Mouse (Mus musculus) heart, embryonic 13.5 days (tissue): Measurements from ENCODE around the gene Glrx. TPM values are rescaled to one million over a fixed set of nuclear protein-coding genes. Genes with fewer than 3 reads are reported as not detected.
"Not testable (repeated sequence)": the region's sequence is repeated elsewhere in the genome, so short reads cannot be mapped to it uniquely, and the experiment has no call there.

Source experiments
- ATAC-seq: fragments of 200-750 bp; cut with Nextera tagmentation; 2 replicates; pipeline ENCODE4 v1.8.0; 2017; ENCODE audit warnings: moderate TSS enrichment; ENCODE audit not compliant: insufficient number of reproducible peaks, low FRiP score, low TSS enrichment; ENCODE audit errors: extremely low read depth
- H3K27ac ChIP-seq: fragments of 300-500 bp; sonication (generic); replicated peaks from 2 replicates; pipeline ENCODE4 v1.5.1; 2015; ENCODE audit warnings: moderate library complexity, mild to moderate bottlenecking, inconsistent platforms
- H3K27me3 ChIP-seq: fragments of 300-500 bp; sonication (generic); replicated peaks from 2 replicates; pipeline ENCODE4 v1.6.1; 2015; ENCODE audit warnings: mild to moderate bottlenecking, inconsistent platforms
- H3K36me3 ChIP-seq: fragments of 300-500 bp; sonication (generic); 2 replicates; pipeline ENCODE4 v1.6.1; 2015; ENCODE audit warnings: mild to moderate bottlenecking, inconsistent platforms
- H3K4me1 ChIP-seq: fragments of 300-500 bp; sonication (generic); 2 replicates; pipeline ENCODE4 v1.6.1; 2015; ENCODE audit warnings: inconsistent platforms
- H3K4me2 ChIP-seq: fragments of 300-500 bp; sonication (generic); 2 replicates; pipeline ENCODE4 v1.6.1; 2015; ENCODE audit warnings: inconsistent platforms, mild to moderate bottlenecking, moderate library complexity
- H3K4me3 ChIP-seq: fragments of 300-500 bp; sonication (generic); 2 replicates; pipeline ENCODE4 v1.5.1; 2015; ENCODE audit warnings: moderate library complexity, mild to moderate bottlenecking, inconsistent platforms
- H3K9ac ChIP-seq: fragments of 300-500 bp; sonication (generic); 2 replicates; pipeline ENCODE4 v1.6.1; 2015; ENCODE audit warnings: inconsistent platforms, mild to moderate bottlenecking, moderate library complexity
- H3K9me3 ChIP-seq: fragments of 300-500 bp; sonication (generic); 2 replicates; pipeline ENCODE4 v1.6.1; 2016; ENCODE audit warnings: inconsistent platforms
- WGBS: fragments of 180-500 bp; shearing (Covaris S2); methylation state at CpG from one replicate; pipeline ENCODE4 v1.1.7; 2015; ENCODE audit warnings: mixed read lengths; 5-methylcytosine and 5-hydroxymethylcytosine counted together
- polyA plus RNA-seq: library from polyadenylated mRNA; unstranded; fragments of >200 nt; fragmentation: Nextera tagmentation; extraction: Ambion mirVana; gene quantifications from 2 replicates; pipeline ENCODE4 v1.2.1, GENCODE M21; 2015

The Glrx gene
- polyA plus RNA-seq, 1 experiment from 2014 or later, result 99.2 TPM

GRCm38 (mm10) chr13:75818945-75819706 is 20.5 kb upstream of the Glrx start:
- Histone ChIP-seq H3K9me3 (no peaks in the 10 kb centered on the region), H3K27ac (no peak overlapping the region), H3K36me3 (no peaks in the 10 kb centered on the region), H3K4me3 (no peak overlapping the region), H3K4me1 (no peaks in the 10 kb centered on the region), H3K27me3 (no peaks in the 10 kb centered on the region), H3K9ac (no peak overlapping the region), H3K4me2 (no peak overlapping the region)
- WGBS, result 65% methylated on average over 3 of the region's 3 CpGs
- ATAC-seq, result no peak

DNA sequence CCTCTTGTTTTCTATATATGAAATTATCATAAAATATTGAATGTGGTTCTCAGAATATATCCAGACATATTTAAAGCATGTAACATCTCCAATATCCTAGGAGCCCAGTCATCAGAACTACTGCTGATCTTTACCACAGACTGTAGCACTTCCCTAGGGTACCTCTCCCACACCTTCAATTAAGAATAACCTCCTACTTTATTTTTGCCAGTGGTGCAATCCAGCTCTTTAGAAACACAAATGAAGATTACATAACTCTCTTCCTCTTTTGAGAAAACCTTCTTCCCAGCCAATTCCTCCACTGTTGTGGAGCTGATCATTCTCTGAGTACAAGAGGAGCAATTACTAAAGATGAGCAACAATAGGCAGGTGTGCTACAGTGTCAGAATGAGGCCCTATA is 19.8 kb upstream of the Glrx start:
- Histone ChIP-seq H3K4me2 (no peak overlapping the region), H3K27ac (no peak overlapping the region), H3K36me3 (no peaks in the 10 kb centered on the region), H3K9me3 (no peaks in the 10 kb centered on the region), H3K4me1 (no peaks in the 10 kb centered on the region), H3K9ac (no peak overlapping the region), H3K4me3 (no peak overlapping the region), H3K27me3 (no peaks in the 10 kb centered on the region)
- no peak for ATAC-seq

DNA sequence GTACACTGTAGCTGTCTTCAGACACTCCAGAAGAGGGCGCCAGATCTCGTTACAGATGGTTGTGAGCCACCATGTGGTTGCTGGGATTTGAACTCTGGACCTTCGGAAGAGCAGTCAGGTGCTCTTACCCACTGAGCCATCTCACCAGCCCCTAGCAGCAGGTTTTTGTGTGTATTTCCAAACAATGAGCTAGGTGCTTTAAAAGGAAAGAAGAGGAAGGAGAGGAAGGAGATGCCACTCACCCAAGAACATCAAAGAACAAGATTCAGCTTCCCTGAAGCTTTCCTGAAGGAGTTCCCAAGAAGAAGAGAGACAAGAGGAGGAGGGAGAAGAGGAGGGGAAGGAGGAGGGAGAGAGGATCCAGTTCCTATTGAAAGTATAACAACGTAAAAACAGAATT is 17.3 kb upstream of the Glrx start:
- H3K4me2 ChIP-seq, H3K4me1 ChIP-seq, H3K27me3 ChIP-seq, H3K9me3 ChIP-seq, H3K9ac ChIP-seq, H3K36me3 ChIP-seq, H3K4me3 ChIP-seq, H3K27ac ChIP-seq, ATAC-seq: not testable (repeated sequence)
- WGBS, result 72% methylated on average over 4 of the region's 4 CpGs

- no peak for ATAC-seq
- Histone ChIP-seq H3K4me2 (no peak overlapping the region), H3K9me3 (no peaks in the 10 kb centered on the region), H3K4me1 (0 out of 2 replicates have a peak, but pooled peaks cover 3% of the 10 kb centered on the region), H3K4me3 (no peak overlapping the region), H3K9ac (no peak overlapping the region), H3K36me3 (no peaks in the 10 kb centered on the region), H3K27ac (no peak overlapping the region), H3K27me3 (no peaks in the 10 kb centered on the region)
- 77% methylated on average over 9 of the region's 9 CpGs for WGBS
These were observed 16.5 kb upstream of the Glrx start for GRCm38 (mm10) chr13:75823201-75823600.

- H3K4me2 ChIP-seq, result no peak overlapping the region
- 0 out of 2 replicates have a peak, but pooled peaks cover 3% of the 10 kb centered on the region for H3K4me1 ChIP-seq
- H3K36me3 ChIP-seq, result no peaks in the 10 kb centered on the region
- WGBS, result 73% methylated on average over 5 of the region's 5 CpGs
- ATAC-seq, result no peak
- H3K27ac ChIP-seq, result no peak overlapping the region
- no peak overlapping the region for H3K9ac ChIP-seq
- H3K9me3 ChIP-seq, result no peaks in the 10 kb centered on the region
- H3K27me3 ChIP-seq, result no peaks in the 10 kb centered on the region
- no peak overlapping the region for H3K4me3 ChIP-seq
These were observed 14.9 kb upstream of the Glrx start for GRCm38 (mm10) chr13:75824611-75825319.

- no peaks in the 10 kb centered on the region for H3K27me3 ChIP-seq
- 83% methylated on average over 1 of the region's 1 CpGs for WGBS
- H3K9me3 ChIP-seq, result no peaks in the 10 kb centered on the region
- H3K4me3 ChIP-seq, result no peak overlapping the region
- ATAC-seq, result no peak
- no peak overlapping the region for H3K27ac ChIP-seq
- H3K36me3 ChIP-seq, result no peaks in the 10 kb centered on the region
- H3K4me2 ChIP-seq, result no peak overlapping the region
- no peak overlapping the region for H3K9ac ChIP-seq
- 0 out of 2 replicates have a peak, but pooled peaks cover 3% of the 10 kb centered on the region for H3K4me1 ChIP-seq
These were observed 14.3 kb upstream of the Glrx start for GRCm38 (mm10) chr13:75825388-75825787.

DNA sequence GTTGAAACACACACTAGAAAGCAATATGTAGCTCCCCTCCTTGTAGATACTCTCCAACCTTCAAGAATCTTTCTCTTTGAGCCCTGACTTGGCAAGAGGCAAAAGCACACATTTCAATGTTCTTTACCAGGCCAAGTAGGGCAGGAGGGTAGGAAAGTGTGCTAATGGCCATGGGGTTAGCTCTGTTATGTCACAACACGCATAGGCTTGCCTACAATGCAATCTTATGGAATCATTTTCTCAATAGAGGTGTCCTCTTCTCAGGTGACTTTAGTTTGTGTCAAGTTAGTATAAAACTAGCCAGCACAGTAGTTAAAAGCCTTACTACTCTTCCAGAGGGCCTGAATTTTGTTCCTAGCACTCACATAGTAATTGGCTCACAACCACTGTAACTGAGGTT is 9.0 kb upstream of the Glrx start:
- Histone ChIP-seq H3K9me3 (no peaks in the 10 kb centered on the region), H3K4me2 (no peak overlapping the region), H3K4me3 (no peak overlapping the region), H3K27ac (no peak overlapping the region), H3K27me3 (no peaks in the 10 kb centered on the region), H3K9ac (no peak overlapping the region), H3K4me1 (peaks cover 10% of the 10 kb centered on the region; the same call in 1 of the 2 replicates), H3K36me3 (no peaks in the 10 kb centered on the region)
- no peak for ATAC-seq
- 84% methylated on average over 1 of the region's 1 CpGs for WGBS

- Histone ChIP-seq H3K4me1 (peaks cover 10% of the 10 kb centered on the region; the same call in 1 of the 2 replicates), H3K4me3 (no peak overlapping the region), H3K36me3 (no peaks in the 10 kb centered on the region), H3K27me3 (no peaks in the 10 kb centered on the region), H3K27ac (no peak overlapping the region), H3K9ac (no peak overlapping the region), H3K4me2 (no peak overlapping the region), H3K9me3 (no peaks in the 10 kb centered on the region)
- WGBS, result 79% methylated on average over 6 of the region's 6 CpGs
- no peak for ATAC-seq
These were observed 8.0 kb upstream of the Glrx start for GRCm38 (mm10) chr13:75831710-75832109.

- Histone ChIP-seq H3K4me2 (no peak overlapping the region), H3K36me3 (no peaks in the 10 kb centered on the region), H3K27ac (no peak overlapping the region), H3K4me3 (no peak overlapping the region), H3K9me3 (no peaks in the 10 kb centered on the region), H3K4me1 (peaks cover 10% of the 10 kb centered on the region; the same call in 1 of the 2 replicates), H3K9ac (no peak overlapping the region), H3K27me3 (no peaks in the 10 kb centered on the region)
- ATAC-seq, result no peak
These were observed 7.0 kb upstream of the Glrx start for GRCm38 (mm10) chr13:75832697-75833096.

DNA sequence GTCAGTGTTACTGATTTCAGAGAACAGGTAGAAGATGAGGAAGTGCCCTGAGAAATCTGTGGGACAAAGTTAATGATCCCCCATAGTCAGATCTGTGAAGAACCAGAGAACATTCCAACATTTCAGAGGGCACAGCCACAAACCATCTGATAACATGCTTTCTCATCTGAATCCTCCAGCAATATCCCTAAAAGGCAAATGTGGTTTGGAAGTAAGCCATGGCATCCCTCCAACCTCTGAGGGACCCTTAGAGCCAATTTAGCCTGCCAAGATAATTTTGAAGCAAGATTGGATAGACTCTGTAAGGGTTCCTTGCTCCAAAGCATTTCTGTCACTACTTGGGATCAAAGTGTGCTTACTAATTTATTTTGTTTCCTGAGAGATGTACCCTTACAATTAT is 6.2 kb upstream of the Glrx start:
- Histone ChIP-seq H3K27me3 (no peaks in the 10 kb centered on the region), H3K27ac (no peak overlapping the region), H3K4me3 (no peak overlapping the region), H3K9me3 (no peaks in the 10 kb centered on the region), H3K9ac (no peak overlapping the region), H3K4me2 (no peak overlapping the region), H3K36me3 (no peaks in the 10 kb centered on the region), H3K4me1 (peaks cover 10% of the 10 kb centered on the region; the same call in 1 of the 2 replicates)
- no peak for ATAC-seq

- WGBS, result 51% methylated on average over 2 of the region's 2 CpGs
- Histone ChIP-seq H3K4me2 (no peak overlapping the region), H3K27ac (no peak overlapping the region), H3K36me3 (no peaks in the 10 kb centered on the region), H3K4me1 (peaks cover 19% of the 10 kb centered on the region), H3K27me3 (no peaks in the 10 kb centered on the region), H3K4me3 (no peak overlapping the region), H3K9me3 (no peaks in the 10 kb centered on the region), H3K9ac (no peak overlapping the region)
- ATAC-seq, result no peak
These were observed 4.2 kb upstream of the Glrx start for GRCm38 (mm10) chr13:75835461-75835860.

- Histone ChIP-seq H3K27me3 (no peaks in the 10 kb centered on the region), H3K4me3 (no peak overlapping the region), H3K9ac (no peak overlapping the region), H3K4me1 (peaks cover 43% of the 10 kb centered on the region), H3K9me3 (no peaks in the 10 kb centered on the region), H3K27ac (no peak overlapping the region), H3K36me3 (no peaks in the 10 kb centered on the region), H3K4me2 (no peak overlapping the region)
- no peak for ATAC-seq
- 88% methylated on average over 4 of the region's 4 CpGs for WGBS
These were observed 1.2 kb upstream of the Glrx start for GRCm38 (mm10) chr13:75838506-75838905.
